Mouse (Mus musculus) fat pad, adult 2 months (tissue): ENCODE results near the gene Ddx4.

Experiments
- DNase-seq: peaks from one replicate; pipeline ENCODE4 v3.0.0-alpha.2; 2011; ENCODE audit warnings: low read depth, low spot score; ENCODE audit errors: extremely low read depth

The Ddx4 gene

DNA sequence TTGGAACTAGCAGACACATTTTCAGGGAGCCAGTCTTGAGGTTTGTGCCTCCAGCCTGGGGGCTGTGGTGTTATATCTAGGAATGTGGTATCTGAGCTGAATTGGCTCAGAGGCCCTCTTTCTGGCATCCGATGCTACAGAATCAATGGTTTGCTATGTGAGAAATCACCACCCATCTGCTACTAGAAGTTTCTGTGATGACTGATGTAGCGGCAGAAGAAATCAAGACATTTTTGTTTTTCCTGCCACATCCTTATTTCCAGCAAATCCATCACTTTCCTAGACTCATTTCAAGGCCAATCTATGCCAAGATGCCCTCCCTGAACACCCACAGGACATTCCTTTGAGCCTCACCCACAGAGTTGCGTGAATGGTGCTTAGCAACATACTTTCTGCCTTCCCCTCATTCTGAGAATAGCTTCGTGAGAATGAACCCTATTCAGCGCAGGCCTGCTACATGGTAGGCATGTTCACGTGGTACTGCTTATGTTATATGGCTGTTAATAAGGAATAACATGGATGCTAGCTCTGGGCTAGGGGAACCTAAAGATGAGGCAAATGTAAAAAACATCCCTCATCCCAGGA is 91.6 kb downstream of the Ddx4 start:
- no peak for DNase-seq

DNA sequence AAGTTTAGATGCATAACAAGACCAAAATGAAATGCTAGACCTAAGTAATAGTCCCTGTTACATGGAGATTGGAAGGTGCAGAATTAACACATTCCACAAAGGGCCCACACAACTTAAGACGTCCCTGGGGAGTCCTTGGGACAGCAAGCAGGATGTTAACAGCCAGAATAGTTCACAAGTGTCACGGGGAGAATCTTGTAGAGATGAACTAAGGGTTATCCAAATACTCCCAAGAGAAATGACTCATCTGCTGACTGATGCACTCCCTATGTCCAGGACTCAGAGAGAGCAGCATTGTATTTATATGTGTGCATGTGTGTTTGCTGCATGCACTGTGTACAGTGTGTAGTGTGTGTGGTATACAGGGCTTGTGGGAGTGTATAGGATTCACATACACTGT is 95.8 kb downstream of the Ddx4 start:
- DNase-seq, result no peak

DNA sequence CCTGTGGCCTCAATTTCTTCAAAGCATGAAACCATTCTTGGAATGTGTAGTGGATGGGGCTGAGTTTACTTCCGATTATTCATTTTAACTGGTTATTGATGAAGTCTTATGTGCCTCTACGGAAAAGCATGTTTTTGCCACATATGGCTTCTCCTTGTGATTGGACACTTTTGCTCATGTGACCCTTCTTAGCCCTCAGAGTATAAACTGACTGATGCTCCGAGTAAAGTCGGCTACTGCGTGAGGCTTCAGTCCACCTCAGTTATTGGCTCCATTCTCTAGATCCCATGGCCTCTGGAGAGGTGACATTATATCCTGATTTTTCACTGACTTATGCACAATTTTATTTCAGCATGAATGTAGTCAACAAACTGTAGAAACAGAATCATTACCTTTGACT is 99.0 kb downstream of the Ddx4 start:
- DNase-seq, result no peak

DNA sequence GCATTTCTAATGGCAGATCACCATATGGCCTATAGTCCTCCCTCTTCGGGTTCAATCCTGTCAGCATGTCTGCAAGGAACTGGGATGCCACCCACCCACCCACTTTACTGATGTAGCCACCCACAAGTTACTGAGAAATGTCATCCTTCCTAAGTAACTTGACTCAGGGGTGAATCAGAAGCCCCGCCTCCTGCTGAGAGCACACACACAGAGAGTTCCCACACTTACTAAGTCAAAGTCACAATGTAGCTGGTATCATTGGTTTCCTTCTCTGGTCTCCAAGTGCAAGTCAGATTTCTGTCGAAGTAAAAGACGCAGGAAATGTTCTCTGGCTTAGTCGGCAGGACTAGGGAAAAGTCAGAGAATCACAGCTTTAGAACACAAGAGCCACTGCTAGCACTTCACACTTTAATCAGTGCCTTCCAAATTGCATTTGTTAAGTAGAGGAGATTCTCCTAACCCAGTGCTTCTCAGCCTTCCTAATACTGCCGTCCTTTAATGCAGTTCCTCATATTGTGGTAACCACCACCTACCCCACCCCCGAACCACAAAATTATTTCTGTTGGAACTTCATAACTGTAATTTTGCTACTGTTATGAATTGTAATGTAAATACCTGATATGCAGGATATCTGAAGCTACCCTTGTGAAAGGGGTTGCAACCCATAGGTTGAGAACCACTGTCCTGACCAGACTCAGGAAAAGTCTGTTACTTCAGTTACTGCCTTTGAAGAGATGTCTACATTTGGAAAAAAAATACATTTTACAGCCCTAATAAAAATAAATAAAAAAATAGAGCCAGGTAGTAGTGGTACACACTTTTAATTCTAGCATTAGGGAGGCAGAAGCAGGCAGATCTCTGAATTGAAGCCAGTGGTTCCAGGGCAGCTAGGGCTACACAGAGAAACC is 100.4 kb downstream of the Ddx4 start:
- DNase-seq, result no peak
